Mouse (Mus musculus): ENCODE measurements around the gene BC017158. TPM values are rescaled to one million over a fixed set of nuclear protein-coding genes. Genes with fewer than 3 reads are reported as not detected.

The BC017158 gene
- polyA plus RNA-seq, 1 experiment from 2014 or later = 38.2 TPM

Small RNAs within 50 kb of the gene (microRNA-seq; reads per million reads assigned to microRNA genes)
- not detected for gene Mir3103 (ENCODE audit: borderline number of aligned reads)

Other genes starting within 250 kb of the BC017158 start
- 1.8 and 1.9 TPM in 2 replicates for gene Itgam, start 235.5 kb downstream of the BC017158 start, polyA plus RNA-seq (2014; fragmentation: Nextera tagmentation; extraction: Ambion mirVana)
- gene Gm49368, start 235.5 kb downstream of the BC017158 start, polyA plus RNA-seq (2014; fragmentation: Nextera tagmentation; extraction: Ambion mirVana) = not detected in 2 replicates
- gene Itgax, start 168.6 kb downstream of the BC017158 start, polyA plus RNA-seq (2014; fragmentation: Nextera tagmentation; extraction: Ambion mirVana) = 0.12 and 0.18 TPM in 2 replicates
- not detected in 2 replicates for gene Itgad, start 143.8 kb downstream of the BC017158 start, polyA plus RNA-seq (2014; fragmentation: Nextera tagmentation; extraction: Ambion mirVana)
- 2.3 and 6.3 TPM in 2 replicates for gene Cox6a2, start 91.8 kb downstream of the BC017158 start, polyA plus RNA-seq (2014; fragmentation: Nextera tagmentation; extraction: Ambion mirVana)
- 15.1 and 15.8 TPM in 2 replicates for gene Armc5, start 60.8 kb downstream of the BC017158 start, polyA plus RNA-seq (2014; fragmentation: Nextera tagmentation; extraction: Ambion mirVana)
- 3.8 and 4.5 TPM in 2 replicates for gene 9130023H24Rik, start 60.1 kb downstream of the BC017158 start, polyA plus RNA-seq (2014; fragmentation: Nextera tagmentation; extraction: Ambion mirVana)
- gene Tgfb1i1, start 51.4 kb downstream of the BC017158 start, polyA plus RNA-seq (2014; fragmentation: Nextera tagmentation; extraction: Ambion mirVana) = 35.3 and 38.2 TPM in 2 replicates
- gene Slc5a2, start 32.5 kb downstream of the BC017158 start, polyA plus RNA-seq (2014; fragmentation: Nextera tagmentation; extraction: Ambion mirVana) = 2.1 and 3.0 TPM in 2 replicates
- gene Rgs10, start 120.6 kb upstream of the BC017158 start, polyA plus RNA-seq (2014; fragmentation: Nextera tagmentation; extraction: Ambion mirVana) = 88.1 and 88.2 TPM in 2 replicates
- 34.0 and 34.8 TPM in 2 replicates for gene Tial1, start 163.5 kb upstream of the BC017158 start, polyA plus RNA-seq (2014; fragmentation: Nextera tagmentation; extraction: Ambion mirVana)
- gene Bag3, start 225.4 kb upstream of the BC017158 start, polyA plus RNA-seq (2014; fragmentation: Nextera tagmentation; extraction: Ambion mirVana) = 10.3 and 12.5 TPM in 2 replicates

Data from liver, embryonic 11.5 days (tissue).